8 mouse cellular contexts compared by ENCODE assay signal in genomic region chr13:34651474-34651991, GRCm38 (mm10). TPM values are rescaled to one million over a fixed set of nuclear protein-coding genes. Genes with fewer than 3 reads are reported as not detected.
DNase-seq lines count a peak whose midpoint lies in the region; ATAC-seq and TF ChIP-seq lines count a peak whose summit lies in the region.

No protein-coding gene starts in this region.

- H3K36me3 ChIP-seq in E14TG2a.4 (ENCODE audit: insufficient read depth, low read length), result no peaks in the 10 kb centered on the region
- no peaks in the 10 kb centered on the region for H3K36me3 ChIP-seq in hindbrain, embryonic 13.5 days
- H3K36me3 ChIP-seq in liver, embryonic 15.5 days (replicated peaks), result no peaks in the 10 kb centered on the region
- no peaks in the 10 kb centered on the region for H3K36me3 ChIP-seq in neural tube, embryonic 15.5 days

- peak overlapping the region; percentile 73 for H3K9ac ChIP-seq in hindbrain, embryonic 13.5 days
- peak overlapping the region; percentile 39 for H3K9ac ChIP-seq in liver, embryonic 15.5 days
- peak overlapping the region; percentile 52 for H3K9ac ChIP-seq in neural tube, embryonic 15.5 days (replicated peaks)

- peak overlapping the region; percentile 94 for H3K4me2 ChIP-seq in hindbrain, embryonic 13.5 days
- H3K4me2 ChIP-seq in liver, embryonic 15.5 days, result peak overlapping the region; percentile 62
- peak overlapping the region; percentile 98 for H3K4me2 ChIP-seq in neural tube, embryonic 15.5 days

- whole genome bisulfite sequencing in hindbrain, embryonic 13.5 days, result 2% methylated on average over 24 of the region's 24 CpGs
- 5% methylated on average over 24 of the region's 24 CpGs for WGBS in liver, embryonic 15.5 days (ENCODE audit: insufficient replicate concordance)
- under 1% methylated on average over 24 of the region's 24 CpGs for WGBS in neural tube, embryonic 15.5 days

- no peak overlapping the region for H3K27ac ChIP-seq in hindbrain, embryonic 13.5 days
- peak overlapping the region; percentile 82; the same call in 1 of the 2 replicates for H3K27ac ChIP-seq in liver, embryonic 15.5 days (replicated peaks)
- 0 out of 2 replicates have a peak overlapping the region, but pooled peaks have one; percentile 52 for H3K27ac ChIP-seq in neural tube, embryonic 15.5 days (replicated peaks)

- H3K9me3 ChIP-seq in E14TG2a.4 (ENCODE audit: low read length), result no peaks in the 10 kb centered on the region
- no peaks in the 10 kb centered on the region for H3K9me3 ChIP-seq in hindbrain, embryonic 13.5 days
- H3K9me3 ChIP-seq in liver, embryonic 15.5 days (replicated peaks), result no peaks in the 10 kb centered on the region
- H3K9me3 ChIP-seq in neural tube, embryonic 15.5 days (replicated peaks), result no peaks in the 10 kb centered on the region

- peak; percentile 35 for DNase-seq in adrenal gland, postnatal 14 days
- DNase-seq in gastrocnemius, adult 18-20 months (ENCODE audit: low spot score), result peak; percentile 29
- DNase-seq in thymus, postnatal 4 days, result no peak
- no peak for DNase-seq in cerebellum, postnatal 14 days

- H3K27me3 ChIP-seq in E14TG2a.4 (ENCODE audit: insufficient read depth, low read length), result peaks cover 95% of the 10 kb centered on the region
- H3K27me3 ChIP-seq in hindbrain, embryonic 13.5 days, result peaks cover 83% of the 10 kb centered on the region
- peaks cover 70% of the 10 kb centered on the region for H3K27me3 ChIP-seq in liver, embryonic 15.5 days
- H3K27me3 ChIP-seq in neural tube, embryonic 15.5 days (replicated peaks), result peaks cover 40% of the 10 kb centered on the region

- TF ChIP-seq CTCF in E14TG2a.4 (conservative IDR thresholded peaks at IDR 0.05; ENCODE audit: low read length), result no peak

- H3K4me1 ChIP-seq in E14TG2a.4 (replicated peaks; ENCODE audit: low read depth, low read length), result peaks cover 29% of the 10 kb centered on the region
- peaks cover 34% of the 10 kb centered on the region for H3K4me1 ChIP-seq in hindbrain, embryonic 13.5 days (replicated peaks)
- peaks cover 19% of the 10 kb centered on the region for H3K4me1 ChIP-seq in liver, embryonic 15.5 days (replicated peaks)
- H3K4me1 ChIP-seq in neural tube, embryonic 15.5 days, result peaks cover 34% of the 10 kb centered on the region

- peak overlapping the region; percentile 84 for H3K4me3 ChIP-seq in E14TG2a.4 (replicated peaks; ENCODE audit: low read length)
- H3K4me3 ChIP-seq in hindbrain, embryonic 13.5 days, result peak overlapping the region; percentile 52
- H3K4me3 ChIP-seq in liver, embryonic 15.5 days (replicated peaks), result peak overlapping the region; percentile 58
- H3K4me3 ChIP-seq in neural tube, embryonic 15.5 days (replicated peaks), result peak overlapping the region; percentile 57

- ATAC-seq in hindbrain, embryonic 13.5 days (ENCODE audit: low FRiP score), result peak; percentile 25; the same call in 1 of the 2 replicates
- no peak for ATAC-seq in liver, embryonic 15.5 days (ENCODE audit: insufficient read depth)
- peak; percentile 23; the same call in 1 of the 2 replicates for ATAC-seq in neural tube, embryonic 15.5 days (ENCODE audit: low FRiP score)

RNA-seq across cellular contexts. Expression of gene Pxdc1, which starts 1.8 kb away (rescaled TPM):
- 8.8 and 13.1 TPM in 2 replicates for total RNA-seq in adrenal gland, postnatal 14 days (2021)
- total RNA-seq in gastrocnemius, adult 18-20 months (2021), result 1 to 10 TPM; 4.6 to 7.2 TPM
- 8.3 and 8.9 TPM in 2 replicates for polyA plus RNA-seq in hindbrain, embryonic 13.5 days (2015; fragmentation: Nextera tagmentation; extraction: Ambion mirVana)
- 13.9 and 15.0 TPM in 2 replicates for polyA plus RNA-seq in liver, embryonic 15.5 days (2015; fragmentation: Nextera tagmentation; extraction: Ambion mirVana)
- polyA plus RNA-seq in neural tube, embryonic 15.5 days (2015; fragmentation: Nextera tagmentation; extraction: Ambion mirVana), result 8.9 and 9.8 TPM in 2 replicates

Comparison
In these comparisons a context has a peak if more than half of its experiments do, and no peak if none do; other contexts are left out.
1. DNase-seq: peak in adrenal gland, postnatal 14 days (single experiment) and gastrocnemius, adult 18-20 months (single experiment); none in thymus, postnatal 4 days (single experiment) and cerebellum, postnatal 14 days (0 of 2).
2. Peak in every context shown above with its lines, with median percentiles within 50 percentile points of each other: H3K4me3 ChIP-seq, H3K4me2 ChIP-seq and H3K9ac ChIP-seq.